Mouse (Mus musculus) E14TG2a.4 (cell line): ENCODE data around the gene Irf2bp2.

ENCODE experiments used
- CTCF ChIP-seq: conservative IDR thresholded peaks from 2 replicates; pipeline ENCODE4 v1.5.1; 2014; ENCODE audit warnings: low read length
- NANOG ChIP-seq: IDR thresholded peaks from 2 replicates; pipeline ENCODE4 v1.6.1; 2014; ENCODE audit warnings: borderline replicate concordance, low read length, mixed read lengths
- POU5F1 ChIP-seq: IDR thresholded peaks from 2 replicates; pipeline ENCODE4 v1.6.1; 2014; ENCODE audit warnings: low read length, borderline replicate concordance

DNA sequence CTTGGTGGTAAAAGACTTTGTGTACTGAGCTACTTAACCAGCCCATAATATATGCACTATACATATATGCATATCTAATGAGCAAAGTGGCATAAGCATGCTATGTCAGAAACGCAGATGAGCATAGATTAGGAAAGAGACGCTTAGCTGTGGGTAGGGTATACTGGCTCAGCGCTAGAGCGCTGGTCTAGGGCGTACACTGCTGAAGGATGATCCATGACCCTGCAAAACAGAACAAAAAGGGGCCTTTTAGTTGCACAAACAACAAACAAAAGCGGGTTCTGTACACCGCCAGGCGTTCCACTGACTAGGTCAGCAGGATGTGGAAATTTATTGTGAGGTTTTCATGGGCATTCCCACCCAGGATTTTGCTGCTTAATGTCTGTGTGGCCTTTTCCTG lies 8.9 kb upstream of the Irf2bp2 start:
- TF ChIP-seq CTCF (no peak), NANOG (no peak), POU5F1 (no peak)
